Mouse (Mus musculus) ovary, adult 10 weeks (tissue): ENCODE measurements around the gene Olfr713. TPM values are rescaled to one million over a fixed set of nuclear protein-coding genes. Genes with fewer than 3 reads are reported as not detected.

Experiments
- polyA plus RNA-seq: library from polyadenylated mRNA; stranded (reverse); fragments of 350-450 nt; fragmentation: Illumina TruSeq; extraction: RNeasy Lipid Tissue Mini Kit (QIAGEN cat#74804); gene quantifications from one replicate; pipeline ENCODE4 v1.2.3, GENCODE M21; 2014

Olfr713 gene
- polyA plus RNA-seq, result not detected

DNA sequence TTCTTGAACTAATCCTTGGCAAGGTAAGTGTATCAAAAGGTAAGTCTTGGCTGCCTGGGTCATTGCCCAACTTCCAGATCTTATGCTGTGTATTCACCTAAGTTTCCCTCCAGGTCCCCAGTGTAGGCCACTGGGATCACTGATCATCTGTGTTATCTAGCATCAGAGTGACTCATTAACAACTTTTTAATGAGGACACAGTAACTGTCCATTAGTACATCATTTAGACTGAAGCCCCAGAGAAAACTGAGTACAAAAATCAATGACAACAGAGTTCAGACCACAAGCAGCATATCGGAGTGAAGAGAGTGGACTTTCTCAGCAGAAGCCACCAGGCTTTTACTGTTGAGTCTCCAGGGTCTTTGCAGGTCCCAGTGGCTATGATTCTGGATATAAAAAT, at the start of gene Olfr713:
TSS of gene Olfr713 (plus strand) at position 301 of the 400 bp plus-strand sequence.

DNA sequence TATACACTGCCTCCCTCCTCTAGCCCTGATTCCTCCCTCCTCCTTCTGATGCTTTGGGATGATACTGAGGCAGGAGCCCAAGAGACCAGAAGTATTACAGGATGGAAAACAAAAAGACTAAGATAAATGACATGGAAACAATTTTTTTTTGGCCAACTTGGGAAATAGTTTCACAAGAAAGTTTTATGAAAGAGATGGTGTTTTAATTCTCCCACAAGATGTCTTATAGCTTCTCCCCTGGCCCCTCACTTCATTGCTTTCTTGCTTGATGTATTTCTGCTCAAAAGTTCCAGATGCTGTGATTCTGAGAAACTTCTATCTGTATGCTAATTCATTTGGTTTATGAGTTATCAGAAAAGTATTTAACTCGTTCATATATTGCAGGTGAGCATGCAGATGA, 25.0 kb upstream of the Olfr713 start, which contains the start of gene Olfr2:
TSS of gene Olfr2 (minus strand) at position 101 of the 400 bp plus-strand sequence.

DNA sequence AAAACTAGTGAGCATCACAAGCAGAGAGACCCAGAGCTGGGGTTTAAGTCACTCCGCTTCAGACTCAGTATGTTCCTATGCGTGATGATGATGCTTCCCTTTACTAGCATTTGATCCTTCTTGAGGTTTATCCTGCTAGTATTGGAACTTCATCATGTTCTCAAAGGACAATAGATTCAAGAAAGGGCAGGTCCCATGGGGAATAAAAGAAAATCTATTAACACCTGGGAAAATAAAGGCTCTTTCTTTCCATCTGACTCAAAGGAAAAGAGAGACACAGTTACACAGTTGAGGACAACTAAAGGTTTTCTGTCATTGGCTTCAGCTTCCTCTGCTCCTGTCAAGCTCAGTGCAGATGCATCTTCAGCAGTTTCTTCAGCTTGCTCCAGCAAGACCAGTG, 39.7 kb downstream of the Olfr713 start, which contains the start of gene Olfr714:
TSS of gene Olfr714 (plus strand) at position 301 of the 400 bp plus-strand sequence.

Other genes starting within 250 kb of the Olfr713 start
- not detected for gene Olfr699, start 238.0 kb upstream of the Olfr713 start, polyA plus RNA-seq
- not detected for gene Olfr700, start 222.3 kb upstream of the Olfr713 start, polyA plus RNA-seq
- 0.14 TPM for gene Olfr701, start 217.0 kb upstream of the Olfr713 start, polyA plus RNA-seq
- not detected for gene Olfr702, start 197.3 kb upstream of the Olfr713 start, polyA plus RNA-seq
- gene Olfr703, start 187.8 kb upstream of the Olfr713 start, polyA plus RNA-seq, result not detected
- gene Olfr704, start 168.0 kb upstream of the Olfr713 start, polyA plus RNA-seq, result not detected
- gene Olfr705, start 154.3 kb upstream of the Olfr713 start, polyA plus RNA-seq, result not detected
- gene Olfr706, start 143.0 kb upstream of the Olfr713 start, polyA plus RNA-seq, result not detected
- gene Olfr707, start 129.9 kb upstream of the Olfr713 start, polyA plus RNA-seq, result not detected
- not detected for gene Olfr1532-ps1, start 123.2 kb upstream of the Olfr713 start, polyA plus RNA-seq
- not detected for gene Olfr709-ps1, start 99.0 kb upstream of the Olfr713 start, polyA plus RNA-seq
- not detected for gene Olfr710, start 82.9 kb upstream of the Olfr713 start, polyA plus RNA-seq
- gene Olfr6, start 67.2 kb upstream of the Olfr713 start, polyA plus RNA-seq, result not detected
- gene Olfr711, start 55.7 kb upstream of the Olfr713 start, polyA plus RNA-seq, result not detected
- not detected for gene Olfr2, start 25.1 kb upstream of the Olfr713 start, polyA plus RNA-seq
- not detected for gene Olfr714, start 39.8 kb downstream of the Olfr713 start, polyA plus RNA-seq
- not detected for gene Olfr17, start 62.0 kb downstream of the Olfr713 start, polyA plus RNA-seq
- gene Olfr715b, start 79.2 kb downstream of the Olfr713 start, polyA plus RNA-seq, result not detected
- gene Olfr715, start 99.9 kb downstream of the Olfr713 start, polyA plus RNA-seq, result not detected
- gene Olfr716, start 107.2 kb downstream of the Olfr713 start, polyA plus RNA-seq, result not detected
- 208 TPM for gene Nlrp14, start 135.8 kb downstream of the Olfr713 start, polyA plus RNA-seq
- not detected for gene Rbmxl2, start 178.3 kb downstream of the Olfr713 start, polyA plus RNA-seq